Comparison of ENCODE assay signal across 8 mouse cellular contexts in the genomic region with DNA sequence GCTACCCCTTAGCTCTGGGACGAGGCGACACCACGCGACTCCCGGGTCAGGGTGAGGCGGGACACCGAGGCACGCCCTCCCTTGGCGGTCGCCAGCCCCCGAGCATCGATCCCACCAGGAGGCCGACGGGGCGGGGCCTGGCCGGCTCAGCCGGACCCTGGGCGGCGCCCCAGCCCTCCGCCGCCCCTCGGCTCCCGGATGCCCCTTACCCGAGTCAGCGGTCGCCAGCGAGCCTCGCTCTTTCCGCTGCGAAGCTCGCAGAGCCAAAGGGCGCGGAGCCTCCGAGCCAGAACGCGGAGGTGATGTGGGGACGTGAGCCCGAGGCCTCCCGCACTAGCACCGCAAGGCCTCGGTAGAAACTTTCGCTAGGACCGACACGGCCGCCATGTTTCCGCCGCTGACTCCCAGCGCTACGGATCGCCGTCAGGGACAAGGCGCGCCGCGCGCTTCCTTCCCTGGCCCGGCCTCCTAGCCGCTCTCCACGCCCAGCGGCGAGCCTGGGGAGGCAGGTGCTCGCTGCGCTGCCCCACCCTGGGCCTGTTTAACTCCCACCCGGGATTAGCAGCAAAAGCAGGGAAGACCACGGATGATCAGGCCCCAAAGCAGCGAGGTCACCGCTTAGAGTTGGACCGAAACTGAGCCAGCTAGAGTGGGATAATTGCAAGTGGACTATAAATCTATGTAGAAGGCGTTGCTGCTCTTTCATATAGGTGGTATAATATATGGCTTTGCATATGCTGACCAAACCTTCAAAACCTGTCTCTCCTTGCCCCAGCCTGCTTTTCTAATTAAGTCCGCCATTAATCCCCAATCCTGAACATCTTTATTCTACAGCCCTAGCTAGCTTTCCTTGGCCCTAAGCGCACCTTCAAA. TPM values are rescaled to one million over a fixed set of nuclear protein-coding genes. Genes with fewer than 3 reads are reported as not detected.
DNase-seq lines count a peak whose midpoint lies in the region; ATAC-seq and TF ChIP-seq lines count a peak whose summit lies in the region.

TSS of gene Tmem168 (minus strand) at position 480 of the 873 bp plus-strand sequence.

- peak within 1 kb of the TSS; percentile 95 for H3K9ac ChIP-seq in lung, postnatal 0 days (replicated peaks; ENCODE audit: low read depth)

- H3K4me1 ChIP-seq in hindbrain, embryonic 10.5 days (replicated peaks), result peaks cover 22% of the 10 kb centered on the region
- H3K4me1 ChIP-seq in lung, postnatal 0 days (ENCODE audit: insufficient read depth, low read depth, low read length), result peaks cover 4% of the 10 kb centered on the region; the same call in 1 of the 2 replicates

- ATAC-seq in lung, postnatal 0 days, result peak; percentile 96

- TF ChIP-seq EP300 in lung, postnatal 0 days (IDR thresholded peaks at IDR 0.05), result no peak

- TF ChIP-seq CTCF in lung, postnatal 0 days (IDR thresholded peaks at IDR 0.05), result peak; percentile 26; the same call in 1 of the 2 replicates

- 2% methylated on average over 71 of the region's 71 CpGs for whole genome bisulfite sequencing in hindbrain, embryonic 10.5 days
- WGBS in lung, postnatal 0 days, result 4% methylated on average over 71 of the region's 71 CpGs

- H3K9me3 ChIP-seq in hindbrain, embryonic 10.5 days, result no peaks in the 10 kb centered on the region
- H3K9me3 ChIP-seq in lung, postnatal 0 days (ENCODE audit: low read length), result no peaks in the 10 kb centered on the region

- H3K4me2 ChIP-seq in lung, postnatal 0 days (replicated peaks; ENCODE audit: low read depth, low read length), result peak within 1 kb of the TSS; percentile 68

- peak within 1 kb of the TSS; percentile 79 for H3K4me3 ChIP-seq in hindbrain, embryonic 10.5 days
- peak within 1 kb of the TSS; percentile 92 for H3K4me3 ChIP-seq in lung, postnatal 0 days (ENCODE audit: low read depth, low read length)

- peak; percentile 97 for DNase-seq in NIH3T3 (ENCODE audit: low read depth)
- peak; percentile 93 for DNase-seq in cerebellum, adult 9-11 months
- peak; percentile 79 to 96 for DNase-seq in frontal cortex, adult 2 months (ENCODE audit: extremely low spot score in 1 of 2, low spot score in 1 of 2)
- peak; percentile 92 for DNase-seq in hindbrain, embryonic 10.5 days (ENCODE audit: low spot score)
- peak; percentile 96 for DNase-seq in layer of hippocampus, postnatal 10 days (ENCODE audit: low spot score in 2 of 2)
- DNase-seq in lung, postnatal 0 days (ENCODE audit: low spot score), result peak; percentile 92
- DNase-seq in ovary, postnatal 10 days (ENCODE audit: low spot score), result peak; percentile 98
- peak; percentile 87 for DNase-seq in thymus, postnatal 0 days (ENCODE audit: low spot score)

- H3K27me3 ChIP-seq in hindbrain, embryonic 10.5 days (ENCODE audit: insufficient read depth, poor library complexity, severe bottlenecking), result no peaks in the 10 kb centered on the region
- no peaks in the 10 kb centered on the region for H3K27me3 ChIP-seq in lung, postnatal 0 days (replicated peaks; ENCODE audit: insufficient read depth, low read length)

- peak within 1 kb of the TSS; percentile 99 for H3K27ac ChIP-seq in hindbrain, embryonic 10.5 days
- peak within 1 kb of the TSS; percentile 96 for H3K27ac ChIP-seq in lung, postnatal 0 days (ENCODE audit: low read length)

- peaks cover 17% of the 10 kb centered on the region for H3K36me3 ChIP-seq in hindbrain, embryonic 10.5 days
- no peaks in the 10 kb centered on the region for H3K36me3 ChIP-seq in lung, postnatal 0 days (ENCODE audit: insufficient read depth, low read length)

RNA-seq across cellular contexts. Expression of gene Tmem168, which starts in this region (rescaled TPM):
- 9.8 and 9.9 TPM in 2 replicates for polyA plus RNA-seq in frontal cortex, adult 2 months (2012; rRNA removed)
- polyA plus RNA-seq in hindbrain, embryonic 10.5 days (2016; fragmentation: Nextera tagmentation; extraction: Ambion mirVana), result 29.8 and 32.7 TPM in 2 replicates
- total RNA-seq in layer of hippocampus, postnatal 10 days (2021), result 10 to 100 TPM; 14.0 to 18.1 TPM
- 29.4 and 36.7 TPM in 2 replicates for polyA plus RNA-seq in lung, postnatal 0 days (2015; fragmentation: Nextera tagmentation; extraction: Ambion mirVana)
- polyA plus RNA-seq in thymus, postnatal 0 days (2015; fragmentation: Nextera tagmentation; extraction: Ambion mirVana), result 28.3 and 31.8 TPM in 2 replicates

Comparison
In these comparisons a context has a peak if more than half of its experiments do, and no peak if none do; other contexts are left out.
1. Peak in every context shown above with its lines: DNase-seq, ATAC-seq, H3K4me3 ChIP-seq and H3K27ac ChIP-seq.